Mouse (Mus musculus) thymus, postnatal 10 days (tissue): ENCODE data around the gene Ccser2.
"Not testable (repeated sequence)": the region's sequence is repeated elsewhere in the genome, so short reads cannot be mapped to it uniquely, and the experiment has no call there.

Source experiments
- DNase-seq, 2 experiments: peaks; one replicate each; pipeline ENCODE4 v3.0.0; 2021; ENCODE audit warnings: low spot score in 2 of 2

Ccser2 gene

DNA sequence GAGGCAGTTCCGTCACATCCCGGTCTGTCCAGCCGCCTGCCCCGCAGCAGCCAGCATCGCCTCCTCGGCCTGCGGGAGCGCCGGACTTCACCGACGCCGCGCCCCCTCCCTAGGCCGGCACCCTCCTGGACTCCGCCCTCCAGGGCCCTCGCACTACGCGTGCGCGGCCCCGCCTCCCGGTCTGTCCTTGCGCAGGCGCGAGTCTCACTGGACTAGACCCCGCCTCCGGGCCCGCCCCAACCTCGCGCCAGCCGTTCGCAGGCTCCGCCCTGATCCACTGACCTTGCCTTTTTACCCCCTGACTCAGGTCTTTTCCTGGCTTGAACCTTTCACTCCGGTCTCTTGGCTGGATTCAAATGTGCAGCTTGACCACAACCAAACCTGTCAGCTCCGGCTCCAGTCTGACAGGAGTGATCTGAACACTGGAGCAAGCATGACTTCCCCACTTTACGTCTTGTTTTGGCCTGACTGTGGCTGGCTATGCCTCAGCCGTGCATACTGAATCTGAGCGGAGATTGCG, at the start of gene Ccser2:
Gene Ccser2, minus strand, starts transcription at position 150 of the 520 bp plus-strand sequence.
- DNase-seq: peak; percentile 93 to 98

- DNase-seq: no peak
These were observed 47.3 kb upstream of the Ccser2 start for GRCm38 (mm10) chr14:37015894-37016293.

- no peak for DNase-seq
These were observed 45.1 kb upstream of the Ccser2 start for GRCm38 (mm10) chr14:37013644-37014043.

DNA sequence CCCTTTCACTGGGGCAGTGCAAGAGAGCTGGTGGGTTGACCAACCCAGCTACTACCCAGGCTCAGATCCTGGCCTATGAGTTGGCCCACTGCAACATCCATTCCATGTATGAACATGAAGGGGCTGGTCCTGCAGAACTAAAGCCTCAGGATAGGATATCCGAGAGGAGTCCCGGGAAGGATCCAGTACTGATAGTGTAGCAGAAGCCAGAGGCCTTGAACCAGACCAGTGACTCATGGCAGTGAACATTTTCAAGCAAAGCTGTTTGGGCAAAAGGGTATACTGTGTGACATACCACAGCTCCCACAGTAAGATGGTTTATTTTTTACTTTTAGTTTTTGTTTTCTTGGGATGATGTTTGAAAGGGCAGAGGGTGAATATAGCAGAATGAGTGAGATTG, 41.1 kb upstream of the Ccser2 start:
- DNase-seq: no peak

- DNase-seq: no peak
These were observed 37.9 kb upstream of the Ccser2 start for GRCm38 (mm10) chr14:37006489-37006888.

DNA sequence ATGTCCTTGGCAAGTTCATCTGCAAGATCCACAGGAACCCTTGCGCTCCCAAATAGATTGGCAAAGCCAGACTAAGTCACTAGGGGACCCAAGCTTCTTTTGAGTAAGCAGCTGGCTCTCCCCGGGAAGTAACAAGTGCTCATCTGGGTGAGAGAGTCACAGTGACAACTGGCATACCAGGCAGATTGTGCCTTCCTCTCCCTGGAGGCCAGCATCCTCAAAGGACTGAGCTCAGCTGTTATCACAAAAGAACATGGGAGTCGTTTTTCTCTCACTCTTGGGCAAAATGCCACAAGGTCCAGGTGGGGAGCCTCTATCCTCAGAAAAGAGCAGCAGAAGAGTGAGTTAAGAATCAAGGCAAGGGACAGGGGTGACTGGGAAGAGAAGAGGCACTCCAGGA, 37.3 kb upstream of the Ccser2 start:
- no peak for DNase-seq

DNA sequence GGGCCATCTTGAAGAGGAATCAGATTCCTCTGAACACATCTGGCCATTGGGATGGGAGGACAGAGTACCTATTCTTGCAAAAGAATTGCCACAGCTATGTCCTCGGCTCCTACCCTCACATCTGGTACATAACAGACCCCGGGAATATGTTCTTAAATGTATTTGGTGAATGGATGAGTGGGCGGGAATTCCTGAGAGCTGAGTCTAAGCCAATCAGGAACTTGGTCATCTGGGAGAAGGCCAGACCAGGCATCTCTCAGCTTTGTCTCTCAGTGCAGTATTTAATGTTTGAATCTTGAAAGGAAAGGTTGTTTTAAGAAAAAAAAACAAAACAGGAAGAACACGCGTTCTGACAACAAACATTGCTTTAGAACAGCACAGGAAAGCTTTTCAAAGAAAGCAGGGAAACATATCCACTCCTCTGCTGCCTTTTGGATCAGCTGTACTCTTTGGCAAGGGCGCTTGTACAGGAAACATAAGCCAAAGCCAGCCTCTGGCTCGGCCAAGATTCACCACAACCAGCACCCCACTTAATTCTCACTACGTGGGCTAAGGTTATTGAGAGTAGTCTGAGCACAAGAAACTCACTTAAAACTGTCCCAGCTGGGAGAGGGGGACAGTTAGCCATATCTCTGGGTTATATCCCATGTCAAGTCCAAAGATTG, 35.0 kb upstream of the Ccser2 start:
- DNase-seq: no peak

DNA sequence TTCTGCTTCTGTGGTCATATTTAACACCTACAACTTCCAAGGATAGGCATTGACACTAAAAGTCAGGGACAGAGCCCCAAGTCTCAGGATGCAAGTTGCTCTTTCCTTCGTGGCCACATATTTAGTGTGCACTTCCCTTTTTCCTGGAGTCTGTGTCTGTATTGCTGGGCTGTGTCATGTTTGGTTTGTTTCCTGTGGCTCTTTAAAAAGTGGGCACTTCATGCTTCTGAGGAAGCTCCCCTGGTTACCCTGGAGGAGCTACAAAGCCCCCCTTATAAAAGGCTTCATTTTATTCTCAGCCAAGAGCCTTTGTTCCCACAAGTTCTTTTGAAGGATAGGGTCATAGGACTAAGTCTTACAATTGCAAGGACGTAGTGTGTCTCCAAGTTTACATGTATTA, 34.3 kb upstream of the Ccser2 start:
- DNase-seq: no peak

DNA sequence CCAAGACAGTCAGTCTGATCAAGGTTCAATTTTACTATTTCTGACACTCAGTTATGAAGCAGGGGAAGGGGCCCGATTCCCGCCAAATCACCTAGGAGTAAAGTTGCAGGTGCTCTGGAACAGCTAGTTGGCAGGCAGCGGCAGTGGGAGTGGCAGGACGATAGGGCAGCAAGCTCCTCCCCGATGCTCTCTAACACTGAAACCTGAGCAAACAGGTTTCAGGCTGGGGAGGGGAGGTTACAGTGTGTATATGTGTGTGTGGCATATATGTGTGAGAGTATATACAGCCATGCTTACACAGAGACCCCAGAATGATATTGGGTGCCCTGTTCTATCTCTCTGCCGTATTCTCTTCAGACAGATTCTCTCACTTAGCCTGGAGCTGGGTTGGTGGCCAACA, 32.2 kb upstream of the Ccser2 start:
- not testable (repeated sequence) for DNase-seq

- no peak for DNase-seq
These were observed 21.2 kb upstream of the Ccser2 start for GRCm38 (mm10) chr14:36989784-36990183.

DNA sequence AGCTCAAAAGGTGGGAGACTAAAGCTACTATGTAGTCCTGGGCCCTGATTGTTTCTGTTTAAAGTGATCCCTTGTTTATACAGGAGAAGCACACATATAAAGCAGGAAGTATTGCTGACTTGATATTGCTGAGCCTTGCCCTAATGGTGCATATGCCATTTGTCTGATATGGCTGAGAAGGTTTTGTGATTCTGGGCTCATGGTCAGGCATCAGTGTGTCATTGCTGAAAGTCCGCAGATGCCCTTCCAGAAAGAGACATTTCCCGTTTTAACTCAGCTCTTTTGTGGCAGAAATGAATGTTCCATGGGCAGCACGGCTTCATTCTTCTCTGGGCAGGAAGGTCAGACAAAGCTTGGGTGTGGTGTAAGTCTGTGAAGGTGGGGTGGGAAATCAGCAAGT, 17.1 kb upstream of the Ccser2 start:
- no peak for DNase-seq

GRCm38 (mm10) chr14:36975019-36975418, 6.4 kb upstream of the Ccser2 start:
- DNase-seq: no peak

DNA sequence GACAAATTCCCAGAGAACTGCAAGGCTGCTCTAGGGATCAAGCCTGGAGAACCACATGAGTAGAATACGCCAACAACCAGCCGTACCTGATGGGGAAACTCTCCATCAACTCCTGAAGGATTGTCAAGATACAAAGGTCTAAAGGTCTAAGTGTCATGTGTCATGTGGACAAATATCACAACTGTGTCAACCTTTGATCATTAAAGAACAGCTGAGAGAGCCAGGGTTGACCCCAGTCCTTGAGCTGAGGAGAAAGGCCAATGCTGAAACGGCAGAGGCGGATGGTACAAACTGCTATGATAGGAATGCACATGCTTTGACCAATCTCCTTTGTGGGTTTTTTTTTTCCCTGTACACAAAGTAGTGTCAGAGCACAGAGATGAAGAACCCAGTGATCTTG, 2.6 kb upstream of the Ccser2 start:
- DNase-seq: no peak

- DNase-seq: no peak
These were observed 1.4 kb upstream of the Ccser2 start for GRCm38 (mm10) chr14:36969861-36970420.

DNA sequence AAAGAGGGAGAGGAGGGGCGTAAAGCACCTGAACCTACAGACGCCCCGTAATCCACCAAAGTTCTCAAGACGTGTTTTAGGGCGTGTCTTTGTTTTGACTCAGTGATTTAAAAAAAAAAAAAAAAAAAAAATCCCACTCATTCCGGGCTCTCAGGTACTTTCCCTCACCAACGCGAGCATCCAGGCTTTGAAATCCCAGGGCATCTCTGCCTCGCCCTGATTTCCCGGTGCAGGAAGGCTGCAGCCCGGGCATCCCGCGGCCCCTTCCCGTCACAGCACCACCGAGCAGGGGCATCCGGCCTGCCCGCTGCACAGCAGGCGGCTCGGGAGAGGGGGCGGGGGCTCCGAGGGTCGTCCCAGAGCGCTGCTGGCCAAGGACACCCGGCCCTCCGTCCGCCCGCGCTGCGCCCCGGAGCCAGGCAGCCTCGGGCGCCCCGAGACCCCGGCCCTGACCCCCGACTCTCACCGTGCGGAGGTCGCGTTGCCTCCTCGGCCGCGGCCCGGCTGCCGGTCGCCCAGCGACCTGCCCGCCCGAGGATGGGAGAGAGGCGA, 425 bp downstream of the Ccser2 start:
- DNase-seq: peak; percentile 53 to 67

- no peak for DNase-seq
These were observed 3.2 kb downstream of the Ccser2 start for GRCm38 (mm10) chr14:36965421-36965820.

- no peak for DNase-seq
These were observed 6.1 kb downstream of the Ccser2 start for GRCm38 (mm10) chr14:36962477-36962876.

DNA sequence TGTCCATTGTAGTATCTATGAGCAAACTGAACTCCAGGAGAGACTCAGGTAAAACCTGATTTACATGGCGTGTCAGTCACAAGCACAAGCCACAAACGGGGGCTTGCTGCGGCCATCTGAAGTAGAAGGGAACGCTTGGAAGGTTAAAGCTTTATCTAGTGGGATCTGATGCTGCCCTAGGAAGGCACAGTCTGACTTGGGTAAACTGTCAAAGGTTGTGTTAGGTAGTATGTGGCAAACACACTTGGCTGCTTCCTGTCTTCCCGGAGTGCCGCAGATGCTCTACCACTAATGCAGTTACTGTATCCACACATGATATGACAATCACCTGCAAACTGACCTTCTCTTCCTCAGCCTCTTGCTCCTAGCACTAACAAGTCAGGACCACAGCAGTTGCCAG, 10.9 kb downstream of the Ccser2 start:
- no peak for DNase-seq

DNA sequence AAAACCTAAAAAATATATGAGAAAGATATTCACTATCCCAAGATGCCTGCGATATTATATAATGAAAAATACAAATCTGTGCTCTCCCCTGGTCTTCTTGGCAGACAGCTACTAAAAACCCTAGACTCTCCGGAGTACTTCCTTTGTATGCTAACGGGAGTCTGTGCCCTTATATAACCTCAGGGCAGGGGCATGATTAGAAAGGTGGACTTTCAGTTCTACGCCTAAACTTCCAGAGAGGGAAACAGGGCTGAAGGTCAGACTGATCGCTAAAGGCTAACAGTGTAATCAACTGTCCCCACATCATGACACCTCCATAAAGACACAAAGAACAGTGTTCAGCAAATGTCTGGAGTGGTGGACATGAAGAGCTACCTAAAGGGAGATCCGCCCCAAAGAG, 11.3 kb downstream of the Ccser2 start:
- DNase-seq: no peak

GRCm38 (mm10) chr14:36956717-36957116, 11.9 kb downstream of the Ccser2 start:
- DNase-seq: no peak

DNA sequence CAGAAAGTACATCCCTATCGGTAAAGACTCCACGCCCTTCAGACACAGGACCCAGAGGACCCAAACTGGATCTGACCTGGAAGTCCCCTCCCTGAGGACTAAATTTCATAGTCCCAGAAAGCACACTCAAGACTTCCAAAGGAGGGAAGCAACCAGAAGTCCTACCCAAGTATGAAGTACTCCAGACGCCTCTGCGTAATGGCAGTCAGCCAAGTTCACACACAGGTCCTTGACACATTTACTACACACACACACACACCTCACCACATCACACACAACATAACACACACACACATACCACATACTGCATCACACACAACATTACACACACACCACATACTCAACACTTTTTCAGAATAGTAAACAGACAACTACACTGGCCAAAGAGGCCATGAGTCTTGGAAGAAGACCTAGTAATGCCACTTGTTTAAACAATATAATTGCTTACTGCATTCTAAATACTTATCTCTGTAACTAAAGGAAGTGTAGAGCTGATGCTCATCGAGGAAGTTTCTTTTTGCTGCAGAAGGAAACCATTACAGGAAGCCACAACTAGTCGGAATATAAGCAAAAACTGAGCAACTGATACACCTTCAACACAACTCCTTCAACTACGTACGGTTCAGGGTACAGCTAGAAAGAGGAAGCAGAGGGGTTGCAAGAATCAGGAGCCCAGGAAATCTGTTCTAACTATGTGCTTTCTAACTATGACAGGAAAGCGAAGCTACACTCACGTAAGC, 15.7 kb downstream of the Ccser2 start:
- no peak for DNase-seq

GRCm38 (mm10) chr14:36952142-36952541, 16.4 kb downstream of the Ccser2 start:
- DNase-seq: peak in 1 of 2 experiments; percentile 37

GRCm38 (mm10) chr14:36942716-36943115, 25.9 kb downstream of the Ccser2 start:
- DNase-seq: no peak
